Mouse (Mus musculus) stomach, embryonic 15.5 days (tissue): ENCODE data around the gene H2-M10.2. TPM values are rescaled to one million over a fixed set of nuclear protein-coding genes. Genes with fewer than 3 reads are reported as not detected.
A peak's percentile ranks its signal among the peaks of the same experiment; 100 is the strongest.
"Not testable (repeated sequence)": the region's sequence is repeated elsewhere in the genome, so short reads cannot be mapped to it uniquely, and the experiment has no call there.

Source experiments
- ATAC-seq: fragments of 200-750 bp; cut with Nextera tagmentation; 2 replicates; pipeline ENCODE4 v1.8.0; 2017; ENCODE audit warnings: low read depth, moderate number of reproducible peaks, moderate TSS enrichment; ENCODE audit not compliant: insufficient read depth, low FRiP score
- H3K27ac ChIP-seq: fragments of 300-500 bp; sonication (generic); 2 replicates; pipeline ENCODE4 v1.5.1; 2015; ENCODE audit warnings: mild to moderate bottlenecking, inconsistent platforms
- H3K27me3 ChIP-seq: fragments of 300-500 bp; sonication (generic); replicated peaks from 2 replicates; pipeline ENCODE4 v1.6.1; 2015; ENCODE audit warnings: inconsistent platforms
- H3K36me3 ChIP-seq: fragments of 300-500 bp; sonication (generic); 2 replicates; pipeline ENCODE4 v1.6.1; 2015; ENCODE audit warnings: inconsistent platforms
- H3K4me1 ChIP-seq: fragments of 300-500 bp; sonication (generic); 2 replicates; pipeline ENCODE4 v1.6.1; 2015; ENCODE audit warnings: inconsistent platforms
- H3K4me2 ChIP-seq: fragments of 300-500 bp; sonication (generic); 2 replicates; pipeline ENCODE4 v1.6.1; 2015; ENCODE audit warnings: mild to moderate bottlenecking, inconsistent platforms
- H3K4me3 ChIP-seq: fragments of 300-500 bp; sonication (generic); replicated peaks from 2 replicates; pipeline ENCODE4 v1.5.1; 2015; ENCODE audit warnings: inconsistent platforms
- H3K9ac ChIP-seq: fragments of 300-500 bp; sonication (generic); 2 replicates; pipeline ENCODE4 v1.6.1; 2015; ENCODE audit warnings: inconsistent platforms
- H3K9me3 ChIP-seq: fragments of 300-500 bp; sonication (generic); 2 replicates; pipeline ENCODE4 v1.6.1; 2016; ENCODE audit warnings: inconsistent platforms
- whole genome bisulfite sequencing: fragments of 180-500 bp; shearing (Covaris S2); methylation state at CpG from one replicate; pipeline ENCODE4 v1.1.7; 2015; 5-methylcytosine and 5-hydroxymethylcytosine counted together
- polyA plus RNA-seq: library from polyadenylated mRNA; unstranded; fragments of >200 nt; fragmentation: Nextera tagmentation; extraction: Ambion mirVana; gene quantifications from 2 replicates; pipeline ENCODE4 v1.2.1, GENCODE M21; 2015

H2-M10.2 gene
- polyA plus RNA-seq, 1 experiment from 2014 or later, result not detected

DNA sequence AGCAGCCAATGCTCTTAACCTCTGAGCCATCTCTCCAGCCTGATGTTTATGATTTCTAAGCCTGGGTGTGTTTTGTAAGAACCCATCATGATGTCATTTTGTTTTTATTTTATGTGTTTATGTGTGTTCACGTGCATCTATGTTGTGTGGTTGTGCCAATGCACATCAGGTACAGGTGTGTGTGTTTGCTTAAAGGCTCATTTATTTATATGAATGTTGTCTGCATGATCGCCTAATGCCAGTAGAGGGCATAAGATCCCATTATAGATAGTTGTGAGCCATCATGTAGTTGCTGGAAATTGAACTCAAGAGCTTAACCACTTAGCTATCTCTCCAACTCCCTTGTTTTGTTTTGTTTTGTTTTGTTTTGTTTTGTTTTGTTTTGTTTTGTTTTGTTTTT lies 40.5 kb downstream of the H2-M10.2 start:
- H3K27ac ChIP-seq, result no peak overlapping the region
- H3K9me3 ChIP-seq, result no peaks in the 10 kb centered on the region
- H3K36me3 ChIP-seq, result no peaks in the 10 kb centered on the region
- H3K9ac ChIP-seq, result no peak overlapping the region
- H3K4me3 ChIP-seq, result no peak overlapping the region
- H3K4me1 ChIP-seq, result no peaks in the 10 kb centered on the region
- ATAC-seq, result no peak
- peaks cover 18% of the 10 kb centered on the region for H3K27me3 ChIP-seq
- H3K4me2 ChIP-seq, result no peak overlapping the region
- WGBS, result 81% methylated on average over 2 of the region's 2 CpGs

DNA sequence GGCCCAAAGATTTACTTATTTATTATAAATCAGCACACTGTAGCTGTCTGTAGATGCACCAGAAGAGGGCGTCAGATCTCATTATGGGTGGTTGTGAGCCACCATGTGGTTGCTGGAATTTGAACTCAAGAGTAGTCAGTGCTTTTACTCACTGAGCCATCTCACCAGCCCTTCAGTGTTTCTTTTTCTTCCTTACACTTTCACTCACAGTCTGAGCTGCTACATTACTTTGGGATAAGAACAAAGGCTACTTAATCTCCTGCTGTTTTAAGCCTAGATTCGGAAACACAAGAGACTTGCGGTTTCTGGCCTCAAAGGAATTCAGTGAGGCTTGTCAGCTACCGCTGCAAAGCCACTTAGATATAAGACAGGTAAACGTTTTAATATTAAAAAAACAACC lies 42.3 kb downstream of the H2-M10.2 start:
- Histone ChIP-seq H3K4me3 (no peak overlapping the region), H3K4me1 (no peaks in the 10 kb centered on the region), H3K36me3 (no peaks in the 10 kb centered on the region), H3K27ac (no peak overlapping the region), H3K27me3 (peaks cover 11% of the 10 kb centered on the region), H3K9ac (no peak overlapping the region), H3K4me2 (no peak overlapping the region), H3K9me3 (no peaks in the 10 kb centered on the region)
- no peak for ATAC-seq
- WGBS, result 34% methylated on average over 5 of the region's 5 CpGs

DNA sequence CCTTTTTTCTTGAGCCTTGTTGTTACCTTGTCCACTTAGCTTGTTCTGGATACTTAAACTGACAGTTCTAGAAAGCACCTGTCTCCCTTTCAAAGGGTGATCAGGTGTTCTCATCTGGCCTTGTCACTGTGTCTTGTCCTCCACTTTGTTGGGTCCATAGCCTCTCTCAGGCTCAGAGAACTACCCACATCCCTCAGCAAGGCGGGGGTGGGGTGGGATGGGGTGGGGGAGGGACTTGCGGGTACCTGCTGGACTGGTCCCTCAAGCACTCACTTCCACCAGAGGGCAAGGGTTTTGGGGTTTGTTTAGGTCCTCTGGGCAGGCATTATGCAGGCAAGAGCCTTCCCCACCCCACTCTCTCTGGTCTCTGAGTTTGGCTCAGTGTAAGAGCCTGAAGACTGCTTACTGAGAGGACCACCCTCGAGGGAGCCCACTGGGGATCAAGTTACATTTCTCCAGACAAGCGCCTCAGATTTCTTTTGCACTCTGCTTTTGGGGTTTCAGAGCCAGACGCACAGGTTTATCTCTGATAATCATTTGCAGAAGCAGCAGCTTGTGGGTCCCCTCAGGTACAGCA lies 45.6 kb downstream of the H2-M10.2 start:
- Histone ChIP-seq H3K9ac (no peak overlapping the region), H3K27me3 (peaks cover 11% of the 10 kb centered on the region; the same call in 1 of the 2 replicates), H3K4me3 (no peak overlapping the region), H3K4me2 (no peak overlapping the region), H3K36me3 (no peaks in the 10 kb centered on the region), H3K4me1 (peaks cover 4% of the 10 kb centered on the region; the same call in 1 of the 2 replicates), H3K27ac (no peak overlapping the region), H3K9me3 (no peaks in the 10 kb centered on the region)
- ATAC-seq, result no peak
- WGBS, result 12% methylated on average over 5 of the region's 5 CpGs

DNA sequence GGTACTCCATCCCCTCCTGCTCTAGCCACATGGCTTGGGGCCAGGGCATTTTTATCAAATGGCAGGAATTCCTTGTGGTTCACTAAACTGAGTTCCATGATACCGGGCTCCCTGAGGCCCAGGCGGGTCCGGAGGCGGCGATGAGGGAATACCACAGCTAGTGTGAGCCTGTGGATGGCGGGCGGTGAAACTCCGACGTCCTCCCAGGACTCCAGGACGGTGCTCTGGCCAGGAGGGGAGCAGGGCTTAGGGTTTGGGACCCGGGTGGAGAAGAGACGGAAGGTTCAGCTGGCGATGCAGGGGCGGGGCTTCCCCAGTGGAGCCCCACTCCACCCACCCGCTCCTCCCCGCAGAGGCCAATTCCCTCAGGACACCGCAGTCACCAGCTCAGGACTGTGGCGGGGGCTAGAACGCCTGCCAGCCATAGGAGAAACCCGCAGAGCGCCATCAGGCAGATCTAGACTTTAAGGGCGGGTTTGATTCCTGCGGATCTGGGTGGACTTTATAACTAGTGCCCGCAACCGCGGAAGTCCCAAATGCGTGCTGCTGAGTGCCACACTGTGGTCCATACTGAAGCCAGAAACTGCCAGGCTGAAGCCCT lies 48.9 kb downstream of the H2-M10.2 start:
- no peak overlapping the region for H3K27ac ChIP-seq
- H3K9ac ChIP-seq, result peak overlapping the region; percentile 25; the same call in 1 of the 2 replicates
- no peaks in the 10 kb centered on the region for H3K9me3 ChIP-seq
- 2% methylated on average over 27 of the region's 27 CpGs for WGBS
- peak overlapping the region; percentile 72 for H3K4me2 ChIP-seq
- peaks cover 4% of the 10 kb centered on the region; the same call in 1 of the 2 replicates for H3K4me1 ChIP-seq
- H3K27me3 ChIP-seq, result peaks cover 17% of the 10 kb centered on the region; the same call in 1 of the 2 replicates
- peak; percentile 50; the same call in 1 of the 2 replicates for ATAC-seq
- no peaks in the 10 kb centered on the region for H3K36me3 ChIP-seq
- peak overlapping the region; percentile 36 for H3K4me3 ChIP-seq

DNA sequence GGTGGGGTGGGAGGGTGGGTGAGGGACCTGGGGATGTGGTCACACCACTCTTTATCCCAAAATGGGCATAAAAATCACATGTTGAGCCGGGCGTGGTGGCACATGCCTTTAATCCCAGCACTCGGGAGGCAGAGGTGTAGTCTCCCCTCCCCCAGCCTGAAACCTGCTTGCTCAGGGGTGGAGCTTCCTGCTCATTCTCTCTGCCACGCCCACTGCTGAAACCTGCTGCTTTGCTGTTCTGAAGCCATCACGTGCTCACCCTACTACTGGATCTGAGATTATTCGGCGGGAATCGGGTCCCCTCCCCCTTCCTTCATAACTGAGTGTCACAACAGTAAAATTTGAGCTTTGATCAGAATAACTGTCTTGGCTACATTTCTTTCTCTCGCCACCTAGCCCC lies 51.0 kb downstream of the H2-M10.2 start:
- ATAC-seq, H3K4me1 ChIP-seq, H3K9me3 ChIP-seq, H3K27ac ChIP-seq, H3K4me2 ChIP-seq, H3K36me3 ChIP-seq, H3K9ac ChIP-seq, H3K4me3 ChIP-seq: not testable (repeated sequence)
- 21% methylated on average over 8 of the region's 9 CpGs for WGBS
- H3K27me3 ChIP-seq, result peaks cover 18% of the 10 kb centered on the region

Other genes with a start within 250 kb of the H2-M10.2 start
- gene H2-T22, start 243.7 kb downstream of the H2-M10.2 start, polyA plus RNA-seq, result 17.3 and 18.8 TPM in 2 replicates
- gene Gm6034, start 243.5 kb downstream of the H2-M10.2 start, polyA plus RNA-seq, result 0.09 and 0.13 TPM in 2 replicates
- gene Gm11127, start 228.1 kb downstream of the H2-M10.2 start, polyA plus RNA-seq, result 0.28 and 0.50 TPM in 2 replicates
- not detected in 2 replicates for gene Gm19684, start 164.8 kb downstream of the H2-M10.2 start, polyA plus RNA-seq
- gene Gm7030, start 157.1 kb downstream of the H2-M10.2 start, polyA plus RNA-seq, result 0.30 TPM in 1 of 2 replicates, not detected in the other
- gene Gm8909, start 118.0 kb downstream of the H2-M10.2 start, polyA plus RNA-seq, result 0.79 and 0.94 TPM in 2 replicates
- 4.5 and 5.6 TPM in 2 replicates for gene H2-T3, start 96.2 kb downstream of the H2-M10.2 start, polyA plus RNA-seq
- 116 and 124 TPM in 2 replicates for gene Rpp21, start 28.4 kb downstream of the H2-M10.2 start, polyA plus RNA-seq
- gene Trim39, start 14.2 kb downstream of the H2-M10.2 start, polyA plus RNA-seq, result 16.4 and 17.3 TPM in 2 replicates
- not detected in 2 replicates for gene H2-M10.1, start 39.7 kb upstream of the H2-M10.2 start, polyA plus RNA-seq
- gene H2-M10.3, start 81.9 kb upstream of the H2-M10.2 start, polyA plus RNA-seq, result not detected in 2 replicates
- not detected in 2 replicates for gene H2-M10.4, start 175.8 kb upstream of the H2-M10.2 start, polyA plus RNA-seq